Mouse (Mus musculus) thymus, postnatal 4 days (tissue): ENCODE results near the gene Vmn1r37.
"Not testable (repeated sequence)": the region's sequence is repeated elsewhere in the genome, so short reads cannot be mapped to it uniquely, and the experiment has no call there.

Experiments used
- DNase-seq: peaks from one replicate; pipeline ENCODE4 v3.0.0; 2021

Gene Vmn1r37

DNA sequence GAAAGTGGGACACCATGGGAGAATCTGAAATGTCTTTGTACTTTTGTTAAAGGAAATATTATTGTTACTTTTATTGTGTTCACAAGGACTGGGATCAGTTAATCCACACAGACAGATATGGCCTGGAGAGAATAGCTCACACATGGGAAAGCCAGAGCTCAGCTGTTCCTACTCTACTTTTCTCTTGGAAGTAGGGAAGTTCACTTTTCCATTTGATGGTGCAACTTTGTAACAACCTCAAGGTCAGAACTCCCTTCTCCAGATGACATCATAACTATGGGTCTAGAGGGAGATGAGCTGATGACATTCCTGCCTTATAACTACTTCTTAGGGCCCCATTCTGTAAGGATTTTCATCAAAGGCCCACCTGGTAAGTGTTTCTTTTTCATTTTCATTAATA, at the start of gene Vmn1r37:
Vmn1r37 (plus strand) TSS at position 301 of the 400 bp plus-strand sequence.
- not testable (repeated sequence) for DNase-seq

DNA sequence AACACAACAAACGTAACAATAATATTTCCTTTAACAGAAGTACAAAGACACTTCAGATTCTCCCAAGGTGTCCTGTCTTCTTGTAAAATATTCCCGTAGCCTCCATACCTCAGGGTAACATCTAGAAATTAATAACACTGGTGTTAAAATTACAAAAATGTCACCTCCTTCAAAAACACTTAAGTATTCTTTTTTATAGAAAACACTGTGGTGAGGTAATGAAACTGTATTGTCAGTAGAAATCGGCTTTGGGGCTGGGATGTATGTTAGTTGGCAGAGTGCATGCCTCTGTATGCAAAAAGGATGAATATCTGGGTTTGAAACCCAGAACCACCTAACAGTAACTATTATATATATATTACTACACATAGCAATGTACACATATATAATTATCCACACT, 43.4 kb upstream of the Vmn1r37 start, which contains the start of gene Vmn1r35:
Vmn1r35 (minus strand) TSS at position 101 of the 400 bp plus-strand sequence.
- DNase-seq, result no peak

DNA sequence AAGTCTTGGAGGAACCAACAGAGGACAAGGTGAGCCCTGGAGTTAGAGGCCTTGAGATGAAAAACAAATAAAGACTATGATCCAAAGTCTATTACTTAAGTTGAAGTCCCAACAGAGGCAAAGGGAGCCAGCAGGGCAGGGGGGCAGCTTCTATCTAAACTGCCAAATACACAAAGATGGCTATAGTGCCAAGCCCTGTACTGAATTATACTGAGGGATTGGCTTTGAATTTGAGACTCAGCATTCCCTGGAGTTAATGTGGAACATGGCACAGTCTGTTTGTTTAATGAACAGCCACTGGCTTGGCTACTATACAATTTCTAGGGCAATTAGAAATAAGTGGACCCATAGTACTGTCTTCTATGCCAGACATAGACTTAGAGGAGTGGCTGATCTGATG, 20.3 kb upstream of the Vmn1r37 start:
- no peak for DNase-seq

DNA sequence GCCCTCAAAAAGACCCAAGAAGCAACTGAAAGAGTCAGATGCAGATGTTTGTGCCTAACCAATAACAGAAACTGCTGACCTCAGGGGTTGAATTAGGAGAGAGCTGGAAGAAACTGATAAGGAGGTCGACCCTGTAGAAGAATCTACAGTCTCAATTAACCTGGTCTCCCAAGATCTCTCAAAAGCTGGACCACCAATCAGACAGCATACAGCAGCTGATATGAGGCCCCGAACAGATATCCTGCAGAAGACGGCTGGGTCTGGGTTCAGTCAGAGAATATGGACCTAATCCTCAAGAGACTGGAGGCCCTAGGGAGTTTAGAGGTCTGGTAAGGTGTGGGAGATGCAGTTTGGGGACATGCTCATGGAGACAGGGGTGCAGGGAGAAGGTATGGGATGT, 15.3 kb upstream of the Vmn1r37 start:
- DNase-seq, result no peak

DNA sequence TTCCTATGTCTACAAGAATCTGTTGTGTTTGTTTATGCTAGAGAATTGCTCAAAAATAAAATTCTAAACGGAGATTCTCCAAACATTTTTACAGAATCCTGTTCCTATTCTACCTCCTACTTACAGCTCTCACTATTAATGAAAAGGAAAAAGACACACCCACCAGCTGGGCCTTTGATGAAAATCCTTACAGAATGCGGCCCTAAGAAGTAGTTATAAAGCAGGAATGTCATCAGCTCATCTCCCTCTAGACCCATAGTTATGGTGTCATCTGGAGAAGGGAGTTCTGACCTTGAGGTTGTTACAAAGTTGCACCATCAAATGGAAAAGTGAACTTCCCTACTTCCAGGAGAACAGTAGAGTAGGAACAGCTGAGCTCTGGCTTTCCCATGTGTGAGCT, 10.1 kb upstream of the Vmn1r37 start, which contains the start of gene Vmn1r36:
Vmn1r36 (minus strand) TSS at position 101 of the 400 bp plus-strand sequence.
- DNase-seq, result not testable (repeated sequence)

DNA sequence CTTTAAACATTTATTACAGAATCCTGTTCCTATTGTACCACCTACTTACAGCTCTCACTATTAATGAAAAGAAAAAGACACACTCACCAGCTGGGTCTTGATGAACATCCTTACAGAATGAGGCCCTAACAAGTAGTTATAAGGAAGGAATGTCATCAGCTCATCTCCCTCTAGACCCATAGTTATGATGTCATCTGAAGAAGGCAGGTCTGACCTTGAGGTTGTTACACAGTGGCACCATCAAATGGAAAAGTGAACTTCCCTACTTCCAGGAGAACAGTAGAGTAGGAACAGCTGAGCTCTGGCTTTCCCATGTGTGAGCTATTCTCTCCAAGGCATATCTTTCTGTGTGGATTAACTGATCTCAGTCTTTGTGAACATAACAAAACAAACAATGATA, 53.3 kb downstream of the Vmn1r37 start, which contains the start of gene Vmn1r38:
Vmn1r38 (minus strand) TSS at position 101 of the 400 bp plus-strand sequence.
- DNase-seq, result not testable (repeated sequence)
